Mouse (Mus musculus): ENCODE measurements around the gene Pex11a.

DNA sequence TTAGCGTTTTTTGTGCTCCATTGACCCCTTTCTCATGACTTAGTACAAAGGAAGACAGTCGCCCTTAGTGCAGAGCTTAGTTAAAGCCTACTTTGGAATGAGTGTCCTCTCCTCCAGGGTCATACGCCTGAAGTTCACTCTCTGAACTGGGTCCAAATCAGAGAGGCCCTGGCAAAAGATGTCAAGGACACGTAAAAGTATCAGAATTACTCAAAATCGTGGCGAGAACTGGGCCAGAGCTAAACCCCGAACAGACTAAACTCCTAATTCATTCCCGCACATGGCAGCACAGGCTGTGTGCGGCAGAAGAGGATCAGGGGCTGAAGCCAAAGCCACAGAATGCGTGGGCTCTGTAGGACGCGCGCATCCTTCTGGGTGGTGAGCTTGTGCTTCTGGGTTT is 11.5 kb downstream of the Pex11a start:
- no peak for TF ChIP-seq POLR2A (IDR thresholded peaks at IDR 0.05; ENCODE audit: low read depth, low read length)
- no peak for TF ChIP-seq CTCF (IDR thresholded peaks at IDR 0.05; ENCODE audit: borderline replicate concordance, insufficient read depth, low read length)
